Mouse (Mus musculus) left cerebral cortex, adult 18-20 months (tissue): ENCODE measurements at regions not wholly inside any gene's neighbourhood (a gene's known extent, or its start where the extent isn't known, plus 50 kb on each side); places are given as distances from the start of the nearest gene placed in this dataset.
A peak's percentile ranks its signal among the peaks of the same experiment; 100 is the strongest.
"Not testable (repeated sequence)": the region's sequence is repeated elsewhere in the genome, so short reads cannot be mapped to it uniquely, and the experiment has no call there.

Experiments
- DNase-seq, 2 experiments: peaks; one replicate each; pipeline ENCODE4 v3.0.0; 2021 to 2022; ENCODE audit warnings: low spot score in 2 of 2, mixed read lengths in 1 of 2

GRCm38 (mm10) chr4:31225741-31226140 lies 738.2 kb upstream of the Map3k7 start:
- DNase-seq, result no peak

GRCm38 (mm10) chr4:31268825-31269495 lies 694.9 kb upstream of the Map3k7 start:
- DNase-seq, result no peak

GRCm38 (mm10) chr4:31274131-31274530 lies 689.8 kb upstream of the Map3k7 start:
- DNase-seq, result no peak

- DNase-seq, result no peak
These were observed 673.5 kb upstream of the Map3k7 start for GRCm38 (mm10) chr4:31290301-31290975.

- no peak for DNase-seq
These were observed 670.1 kb upstream of the Map3k7 start for GRCm38 (mm10) chr4:31293752-31294151.

GRCm38 (mm10) chr4:31297848-31298247 lies 666.0 kb upstream of the Map3k7 start:
- no peak for DNase-seq

- no peak for DNase-seq
These were observed 644.6 kb upstream of the Map3k7 start for GRCm38 (mm10) chr4:31319269-31319668.

GRCm38 (mm10) chr4:31320734-31321507 lies 643.0 kb upstream of the Map3k7 start:
- no peak for DNase-seq

- DNase-seq, result no peak
These were observed 640.1 kb upstream of the Map3k7 start for GRCm38 (mm10) chr4:31323816-31324215.

- DNase-seq, result peak in 1 of 2 experiments; percentile 5
These were observed 635.1 kb upstream of the Map3k7 start for GRCm38 (mm10) chr4:31328798-31329197.

- DNase-seq, result no peak
These were observed 632.8 kb upstream of the Map3k7 start for GRCm38 (mm10) chr4:31331053-31331452.

- no peak for DNase-seq
These were observed 628.2 kb upstream of the Map3k7 start for GRCm38 (mm10) chr4:31335686-31336085.

GRCm38 (mm10) chr4:31337980-31338379 lies 625.9 kb upstream of the Map3k7 start:
- DNase-seq, result no peak

GRCm38 (mm10) chr4:31343312-31344248 lies 620.3 kb upstream of the Map3k7 start:
- DNase-seq, result no peak

- DNase-seq, result not testable (repeated sequence)
These were observed 609.9 kb upstream of the Map3k7 start for GRCm38 (mm10) chr4:31354046-31354445.

- no peak for DNase-seq
These were observed 608.9 kb upstream of the Map3k7 start for GRCm38 (mm10) chr4:31354953-31355352.

- DNase-seq, result no peak
These were observed 597.7 kb upstream of the Map3k7 start for GRCm38 (mm10) chr4:31366172-31366571.

GRCm38 (mm10) chr4:31367031-31367430 lies 596.9 kb upstream of the Map3k7 start:
- DNase-seq, result no peak

GRCm38 (mm10) chr4:31370062-31370461 lies 593.8 kb upstream of the Map3k7 start:
- no peak for DNase-seq

GRCm38 (mm10) chr4:31381069-31381969 lies 582.6 kb upstream of the Map3k7 start:
- DNase-seq, result no peak
